In the genomic region with DNA sequence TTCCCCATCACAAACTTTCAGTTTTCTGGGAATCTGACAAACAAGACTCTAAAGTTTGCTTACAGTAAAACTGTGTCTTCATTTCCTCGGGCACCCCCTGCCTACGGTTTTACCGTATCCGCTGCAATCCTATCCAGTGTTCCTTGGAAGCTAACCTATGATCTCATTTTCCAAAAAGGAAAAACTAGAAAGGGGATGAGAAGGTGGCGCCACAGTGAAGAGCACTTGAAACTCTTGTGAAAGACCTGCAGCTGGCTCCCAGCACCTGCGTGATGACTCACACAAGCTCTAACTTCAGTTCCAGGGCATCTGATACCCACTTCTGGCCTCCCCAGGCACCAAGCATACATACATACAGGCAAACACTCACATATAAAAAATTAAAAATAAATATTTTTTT, we compare ENCODE assay signal across 36 mouse cellular contexts. TPM values are rescaled to one million over a fixed set of nuclear protein-coding genes. Genes with fewer than 3 reads are reported as not detected.
DNase-seq lines count a peak whose midpoint lies in the region; ATAC-seq and TF ChIP-seq lines count a peak whose summit lies in the region.
"Had no signal": no experiment of that assay in that cellular context is flagged by ENCODE, and none has a peak within 500 bp of the region (broad histone marks: within the 10 kb centered on the region; RNA-seq: fewer than 3 reads in every experiment).

No protein-coding gene starts in this region.

- H3K4me3 ChIP-seq in kidney, embryonic 16.5 days (ENCODE audit: low read length): no peak overlapping the region
- no peak overlapping the region for H3K4me3 ChIP-seq in lung, embryonic 14.5 days (ENCODE audit: low read depth, low read length)
- H3K4me3 ChIP-seq in hindbrain, embryonic 13.5 days: no peak overlapping the region
- H3K4me3 ChIP-seq: heart, embryonic 10.5 days; limb, embryonic 10.5 days; liver, embryonic 15.5 days; midbrain, embryonic 12.5 days; neural tube, embryonic 15.5 days had no signal

- peak overlapping the region; percentile 58 for H3K27ac ChIP-seq in kidney, embryonic 16.5 days (ENCODE audit: low read length)
- H3K27ac ChIP-seq in lung, embryonic 14.5 days (ENCODE audit: low read depth): peak overlapping the region; percentile 72
- H3K27ac ChIP-seq in hindbrain, embryonic 13.5 days: no peak overlapping the region
- H3K27ac ChIP-seq: heart, embryonic 10.5 days; kidney, postnatal 0 days; limb, embryonic 10.5 days; liver, embryonic 15.5 days; midbrain, embryonic 12.5 days; neural tube, embryonic 15.5 days had no signal

- H3K27me3 ChIP-seq in kidney, embryonic 16.5 days (ENCODE audit: insufficient read depth, low read length): no peaks in the 10 kb centered on the region
- H3K27me3 ChIP-seq in lung, embryonic 14.5 days (ENCODE audit: insufficient read depth, low read length): no peaks in the 10 kb centered on the region
- H3K27me3 ChIP-seq in hindbrain, embryonic 13.5 days: no peaks in the 10 kb centered on the region
- H3K27me3 ChIP-seq: liver, embryonic 15.5 days; midbrain, embryonic 12.5 days; neural tube, embryonic 15.5 days had no signal

- WGBS in kidney, embryonic 16.5 days: 74% methylated on average over 6 of the region's 6 CpGs
- 57% methylated on average over 6 of the region's 6 CpGs for WGBS in lung, embryonic 14.5 days
- WGBS in hindbrain, embryonic 13.5 days: 94% methylated on average over 6 of the region's 6 CpGs

- H3K36me3 ChIP-seq in kidney, embryonic 16.5 days (ENCODE audit: insufficient read depth, low read length): no peaks in the 10 kb centered on the region
- H3K36me3 ChIP-seq in lung, embryonic 14.5 days (ENCODE audit: insufficient read depth): no peaks in the 10 kb centered on the region
- no peaks in the 10 kb centered on the region for H3K36me3 ChIP-seq in hindbrain, embryonic 13.5 days
- H3K36me3 ChIP-seq: heart, embryonic 10.5 days; limb, embryonic 10.5 days; liver, embryonic 15.5 days; midbrain, embryonic 12.5 days; neural tube, embryonic 15.5 days had no signal

- TF ChIP-seq CTCF in lung, embryonic 14.5 days (IDR thresholded peaks at IDR 0.05; ENCODE audit: low read depth): no peak

- H3K9me3 ChIP-seq in kidney, embryonic 16.5 days (ENCODE audit: low read length): no peaks in the 10 kb centered on the region
- H3K9me3 ChIP-seq in lung, embryonic 14.5 days (ENCODE audit: low read depth, low read length): no peaks in the 10 kb centered on the region
- H3K9me3 ChIP-seq in hindbrain, embryonic 13.5 days: no peaks in the 10 kb centered on the region
- H3K9me3 ChIP-seq: heart, embryonic 10.5 days; limb, embryonic 10.5 days; liver, embryonic 15.5 days; midbrain, embryonic 12.5 days; neural tube, embryonic 15.5 days had no signal

- no peak overlapping the region for H3K4me2 ChIP-seq in kidney, embryonic 16.5 days (replicated peaks; ENCODE audit: low read depth, low read length)
- H3K4me2 ChIP-seq in lung, embryonic 14.5 days: no peak overlapping the region
- H3K4me2 ChIP-seq in hindbrain, embryonic 13.5 days: no peak overlapping the region
- H3K4me2 ChIP-seq: liver, embryonic 15.5 days; midbrain, embryonic 12.5 days; neural tube, embryonic 15.5 days had no signal

- DNase-seq in heart, adult 11 months: peak; percentile 64
- no peak for DNase-seq in heart, postnatal 36 days
- no peak for DNase-seq in kidney, adult 11 months
- peak; percentile 71 for DNase-seq in lung, embryonic 14.5 days
- DNase-seq in lung, postnatal 25 days (ENCODE audit: low spot score): peak; percentile 50
- no peak for DNase-seq in layer of hippocampus, adult 9-10 months (ENCODE audit: low spot score)
- DNase-seq: adrenal gland, postnatal 36 days; cerebellum, adult 11-12 months; cerebellum, postnatal 10 days; forebrain, postnatal 0 days; gastrocnemius, postnatal 14 days; kidney, adult 18-20 months; liver; right cerebral cortex, postnatal 14 days; thymus, adult 18-20 months; thymus, postnatal 4 days had no signal

- intact Hi-C loops in heart, postnatal 36 days (cut with DNase I): no loop called here

- H3K4me1 ChIP-seq in kidney, embryonic 16.5 days (ENCODE audit: insufficient read depth, low read length): no peaks in the 10 kb centered on the region
- no peaks in the 10 kb centered on the region for H3K4me1 ChIP-seq in lung, embryonic 14.5 days (ENCODE audit: insufficient read depth)
- H3K4me1 ChIP-seq in hindbrain, embryonic 13.5 days (replicated peaks): no peaks in the 10 kb centered on the region
- H3K4me1 ChIP-seq: heart, embryonic 10.5 days; liver, embryonic 15.5 days; midbrain, embryonic 12.5 days; neural tube, embryonic 15.5 days had no signal

- ATAC-seq in kidney, embryonic 16.5 days (ENCODE audit: low FRiP score, low TSS enrichment): no peak
- ATAC-seq in lung, embryonic 14.5 days (ENCODE audit: insufficient read depth): peak; percentile 70; the same call in 1 of the 2 replicates
- ATAC-seq in hindbrain, embryonic 13.5 days (ENCODE audit: low FRiP score): no peak
- ATAC-seq: forebrain, postnatal 0 days; Patski had no signal

- no peak overlapping the region for H3K9ac ChIP-seq in kidney, embryonic 16.5 days (replicated peaks; ENCODE audit: low read length)
- no peak overlapping the region for H3K9ac ChIP-seq in lung, embryonic 14.5 days
- no peak overlapping the region for H3K9ac ChIP-seq in hindbrain, embryonic 13.5 days
- H3K9ac ChIP-seq: forebrain, postnatal 0 days; liver, embryonic 15.5 days; midbrain, embryonic 12.5 days; neural tube, embryonic 15.5 days had no signal

RNA-seq across cellular contexts. Expression of a gene that starts 5.3 kb away (rescaled TPM):
- not detected for total RNA-seq in heart, postnatal 36 days (2021)
- polyA plus RNA-seq in kidney, embryonic 16.5 days (2015; fragmentation: Nextera tagmentation; extraction: Ambion mirVana): not detected in 2 replicates
- 0.49 and 0.74 TPM in 2 replicates for polyA plus RNA-seq in lung, embryonic 14.5 days (2014; fragmentation: Nextera tagmentation; extraction: Ambion mirVana)
- polyA plus RNA-seq in hindbrain, embryonic 13.5 days (2015; fragmentation: Nextera tagmentation; extraction: Ambion mirVana): 0.27 TPM in 1 of 2 replicates, not detected in the other
- total RNA-seq: adrenal gland, adult 18-20 months; adrenal gland, postnatal 36 days; gastrocnemius, postnatal 14 days; megakaryocyte, adult 5-6 weeks had no signal
- polyA plus RNA-seq: embryonic facial prominence, embryonic 11.5 days; forebrain, embryonic 11.5 days; hindbrain, embryonic 11.5 days; large intestine, adult 2 months; limb, embryonic 10.5 days; midbrain, embryonic 12.5 days; neural tube, embryonic 15.5 days; spleen, adult 2 months had no signal

RNA-seq across cellular contexts. Expression of a gene that starts 22.9 kb away (rescaled TPM):
- not detected for total RNA-seq in heart, postnatal 36 days (2021)
- polyA plus RNA-seq in kidney, embryonic 16.5 days (2015; fragmentation: Nextera tagmentation; extraction: Ambion mirVana): not detected in 2 replicates
- polyA plus RNA-seq in lung, embryonic 14.5 days (2014; fragmentation: Nextera tagmentation; extraction: Ambion mirVana): not detected in 2 replicates
- not detected in 2 replicates for polyA plus RNA-seq in hindbrain, embryonic 13.5 days (2015; fragmentation: Nextera tagmentation; extraction: Ambion mirVana)
- total RNA-seq: adrenal gland, adult 18-20 months; adrenal gland, postnatal 36 days; ES-E14; forebrain, postnatal 0 days; gastrocnemius, postnatal 14 days; layer of hippocampus, postnatal 10 days; megakaryocyte, adult 5-6 weeks had no signal
- polyA plus RNA-seq: cortical plate, adult 2 months; embryonic facial prominence, embryonic 11.5 days; forebrain, embryonic 11.5 days; forebrain, postnatal 0 days; heart, embryonic 10.5 days; hindbrain, embryonic 11.5 days; kidney, postnatal 0 days; large intestine, adult 2 months; limb, embryonic 10.5 days; liver, embryonic 15.5 days; midbrain, embryonic 12.5 days; neural tube, embryonic 15.5 days; Patski; spleen, adult 2 months; stomach, embryonic 14.5 days had no signal

RNA-seq across cellular contexts. Expression of a gene that starts 38.2 kb away (rescaled TPM):
- not detected for total RNA-seq in heart, postnatal 36 days (2021)
- polyA plus RNA-seq in kidney, embryonic 16.5 days (2015; fragmentation: Nextera tagmentation; extraction: Ambion mirVana): 0.73 and 0.81 TPM in 2 replicates
- polyA plus RNA-seq in lung, embryonic 14.5 days (2014; fragmentation: Nextera tagmentation; extraction: Ambion mirVana): 1.4 and 2.0 TPM in 2 replicates
- polyA plus RNA-seq in hindbrain, embryonic 13.5 days (2015; fragmentation: Nextera tagmentation; extraction: Ambion mirVana): 0.26 and 0.39 TPM in 2 replicates
- total RNA-seq: adrenal gland, adult 18-20 months; gastrocnemius, postnatal 14 days; megakaryocyte, adult 5-6 weeks had no signal
- polyA plus RNA-seq: forebrain, embryonic 11.5 days; hindbrain, embryonic 11.5 days; liver, embryonic 15.5 days; midbrain, embryonic 12.5 days had no signal

RNA-seq across cellular contexts. Expression of a gene that starts 42.6 kb away (rescaled TPM):
- total RNA-seq in heart, postnatal 36 days (2021): not detected
- polyA plus RNA-seq in kidney, embryonic 16.5 days (2015; fragmentation: Nextera tagmentation; extraction: Ambion mirVana): 0.29 TPM in 1 of 2 replicates, not detected in the other
- polyA plus RNA-seq in lung, embryonic 14.5 days (2014; fragmentation: Nextera tagmentation; extraction: Ambion mirVana): not detected in 2 replicates
- polyA plus RNA-seq in hindbrain, embryonic 13.5 days (2015; fragmentation: Nextera tagmentation; extraction: Ambion mirVana): not detected in 2 replicates
- total RNA-seq: adrenal gland, postnatal 36 days; ES-E14; gastrocnemius, postnatal 14 days; layer of hippocampus, postnatal 10 days; megakaryocyte, adult 5-6 weeks had no signal
- polyA plus RNA-seq: cortical plate, adult 2 months; embryonic facial prominence, embryonic 11.5 days; forebrain, embryonic 11.5 days; heart, embryonic 10.5 days; hindbrain, embryonic 11.5 days; kidney, postnatal 0 days; large intestine, adult 2 months; limb, embryonic 10.5 days; liver, embryonic 15.5 days; midbrain, embryonic 12.5 days; neural tube, embryonic 15.5 days; Patski; spleen, adult 2 months; stomach, embryonic 14.5 days had no signal

RNA-seq across cellular contexts. Expression of a gene that starts 55.2 kb away (rescaled TPM):
- total RNA-seq in heart, postnatal 36 days (2021): not detected
- polyA plus RNA-seq in kidney, embryonic 16.5 days (2015; fragmentation: Nextera tagmentation; extraction: Ambion mirVana): not detected in 2 replicates
- polyA plus RNA-seq in lung, embryonic 14.5 days (2014; fragmentation: Nextera tagmentation; extraction: Ambion mirVana): not detected in 2 replicates
- polyA plus RNA-seq in hindbrain, embryonic 13.5 days (2015; fragmentation: Nextera tagmentation; extraction: Ambion mirVana): not detected in 2 replicates
- total RNA-seq: adrenal gland, adult 18-20 months; adrenal gland, postnatal 36 days; ES-E14; forebrain, postnatal 0 days; gastrocnemius, postnatal 14 days; layer of hippocampus, postnatal 10 days; megakaryocyte, adult 5-6 weeks had no signal
- polyA plus RNA-seq: cortical plate, adult 2 months; embryonic facial prominence, embryonic 11.5 days; forebrain, embryonic 11.5 days; forebrain, postnatal 0 days; heart, embryonic 10.5 days; hindbrain, embryonic 11.5 days; kidney, postnatal 0 days; large intestine, adult 2 months; limb, embryonic 10.5 days; liver, embryonic 15.5 days; midbrain, embryonic 12.5 days; neural tube, embryonic 15.5 days; Patski; spleen, adult 2 months; stomach, embryonic 14.5 days had no signal

Comparison
In these comparisons a context has a peak if more than half of its experiments do, and no peak if none do; other contexts are left out.
1. DNase-seq: peak in heart, adult 11 months (single experiment), lung, embryonic 14.5 days (single experiment) and lung, postnatal 25 days (single experiment); none in heart, postnatal 36 days (0 of 2), kidney, adult 11 months (single experiment) and layer of hippocampus, adult 9-10 months (single experiment).